Mouse (Mus musculus): ENCODE data around the gene Rtn4. TPM values are rescaled to one million over a fixed set of nuclear protein-coding genes. Genes with fewer than 3 reads are reported as not detected.
"Not testable (repeated sequence)": the region's sequence is repeated elsewhere in the genome, so short reads cannot be mapped to it uniquely, and the experiment has no call there.

Gene Rtn4
- 66.5 and 67.1 TPM in 2 replicates for polyA plus RNA-seq (2016; fragmentation: Nextera tagmentation; extraction: Ambion mirVana)

DNA sequence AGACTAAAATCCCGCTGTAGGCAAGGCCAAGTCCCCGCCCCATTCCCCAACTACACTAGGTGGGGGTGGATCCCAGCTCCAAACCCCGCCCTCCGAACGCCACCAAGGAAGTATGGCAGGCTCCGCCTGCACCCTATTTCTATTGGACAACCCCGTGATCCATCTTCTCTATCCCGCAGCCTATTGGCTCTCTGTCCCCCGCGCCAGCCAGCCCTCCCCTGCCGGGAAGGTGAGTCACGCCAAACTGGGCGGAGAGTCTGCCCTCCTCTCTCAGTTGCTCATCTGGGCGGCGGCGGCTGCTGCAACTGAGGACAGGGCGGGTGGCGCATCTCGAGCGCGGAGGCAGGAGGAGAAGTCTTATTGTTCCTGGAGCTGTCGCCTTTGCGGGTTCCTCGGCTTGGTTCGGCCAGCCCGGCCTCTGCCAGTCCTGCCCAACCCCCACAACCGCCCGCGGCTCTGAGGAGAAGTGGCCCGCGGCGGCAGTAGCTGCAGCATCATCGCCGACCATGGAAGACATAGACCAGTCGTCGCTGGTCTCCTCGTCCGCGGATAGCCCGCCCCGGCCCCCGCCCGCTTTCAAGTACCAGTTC, at the start of gene Rtn4:
TSS of gene Rtn4 (plus strand) at position 265 of the 590 bp plus-strand sequence.
- peak within 1 kb of the TSS; percentile 99 for H3K27ac ChIP-seq
- H3K4me3 ChIP-seq = peak within 1 kb of the TSS; percentile 97
- no peaks in the 10 kb centered on the region for H3K27me3 ChIP-seq (ENCODE audit: insufficient read depth, poor library complexity, severe bottlenecking)
- peak; percentile 97 for DNase-seq (ENCODE audit: low spot score)
- H3K4me1 ChIP-seq (replicated peaks) = peaks cover 19% of the 10 kb centered on the region
- WGBS = under 1% methylated on average over 43 of the region's 43 CpGs
- H3K36me3 ChIP-seq = peaks cover 18% of the 10 kb centered on the region
- no peaks in the 10 kb centered on the region for H3K9me3 ChIP-seq

DNA sequence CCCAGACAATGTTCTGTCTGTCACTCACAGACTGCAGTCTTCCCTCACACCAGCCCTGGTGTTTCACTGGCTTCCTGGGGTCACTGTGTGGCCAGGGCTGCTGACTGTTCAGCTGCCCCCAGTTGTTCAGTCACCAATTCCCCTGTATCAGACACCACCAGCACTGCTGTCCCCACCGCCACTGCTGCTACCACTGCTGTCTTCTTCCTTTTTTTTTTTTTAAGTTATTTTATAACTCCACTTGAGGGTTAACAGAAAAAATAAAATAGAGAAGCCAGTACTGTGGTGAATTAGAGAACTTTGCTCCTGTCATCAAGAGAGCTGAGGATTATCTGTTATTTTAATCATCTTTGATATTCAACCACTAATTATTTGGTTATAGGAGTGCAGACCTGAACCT, 48.3 kb upstream of the Rtn4 start:
- H3K4me1 ChIP-seq (replicated peaks) = no peaks in the 10 kb centered on the region
- H3K36me3 ChIP-seq = no peaks in the 10 kb centered on the region
- no peaks in the 10 kb centered on the region for H3K27me3 ChIP-seq (ENCODE audit: insufficient read depth, poor library complexity, severe bottlenecking)
- H3K4me3 ChIP-seq = no peak overlapping the region
- DNase-seq (ENCODE audit: low spot score) = no peak
- H3K9me3 ChIP-seq = no peaks in the 10 kb centered on the region
- no peak overlapping the region for H3K27ac ChIP-seq
- WGBS = 80% methylated on average over 1 of the region's 1 CpGs

GRCm38 (mm10) chr11:29645411-29646066, 47.2 kb upstream of the Rtn4 start:
- Histone ChIP-seq H3K27me3 (ENCODE audit: insufficient read depth, poor library complexity, severe bottlenecking) (no peaks in the 10 kb centered on the region), H3K27ac (no peak overlapping the region), H3K9me3 (no peaks in the 10 kb centered on the region), H3K4me3 (no peak overlapping the region), H3K4me1 (replicated peaks) (no peaks in the 10 kb centered on the region), H3K36me3 (no peaks in the 10 kb centered on the region)
- WGBS = 84% methylated on average over 5 of the region's 5 CpGs
- no peak for DNase-seq (ENCODE audit: low spot score)

- Histone ChIP-seq H3K4me3 (no peak overlapping the region), H3K4me1 (replicated peaks) (no peaks in the 10 kb centered on the region), H3K36me3 (no peaks in the 10 kb centered on the region), H3K27ac (no peak overlapping the region), H3K9me3 (no peaks in the 10 kb centered on the region), H3K27me3 (ENCODE audit: insufficient read depth, poor library complexity, severe bottlenecking) (no peaks in the 10 kb centered on the region)
- WGBS = 68% methylated on average over 6 of the region's 6 CpGs
- DNase-seq (ENCODE audit: low spot score) = no peak
Observed at GRCm38 (mm10) chr11:29647568-29648319, 45.0 kb upstream of the Rtn4 start.

GRCm38 (mm10) chr11:29655381-29655780, 37.4 kb upstream of the Rtn4 start:
- not testable (repeated sequence) for H3K36me3 ChIP-seq; H3K27ac ChIP-seq; H3K9me3 ChIP-seq; H3K4me1 ChIP-seq (replicated peaks); H3K27me3 ChIP-seq (ENCODE audit: insufficient read depth, poor library complexity, severe bottlenecking); H3K4me3 ChIP-seq; DNase-seq (ENCODE audit: low spot score)
- 92% methylated on average over 3 of the region's 3 CpGs for WGBS

DNA sequence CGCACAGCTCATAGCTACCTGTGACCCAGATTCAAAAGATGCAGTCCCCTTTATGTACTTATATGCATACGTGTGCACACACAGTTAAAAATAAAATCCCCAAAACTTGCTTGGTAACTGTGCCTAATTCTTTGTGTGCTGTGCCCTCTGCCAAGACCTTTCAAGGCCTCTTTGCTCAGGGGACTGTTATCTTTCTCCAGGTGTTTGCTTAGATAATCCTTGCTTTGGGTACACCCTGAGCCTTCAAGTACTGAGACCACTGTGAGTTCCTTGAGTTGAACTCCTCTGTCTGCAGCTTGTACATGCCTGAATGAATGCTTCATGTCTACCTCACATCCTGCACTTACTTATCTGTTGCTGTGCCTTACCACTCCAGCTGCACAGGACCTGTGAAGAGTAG, 32.0 kb upstream of the Rtn4 start:
- Histone ChIP-seq H3K9me3 (peaks cover 3% of the 10 kb centered on the region; the same call in 1 of the 2 replicates), H3K4me1 (replicated peaks) (no peaks in the 10 kb centered on the region), H3K27me3 (ENCODE audit: insufficient read depth, poor library complexity, severe bottlenecking) (no peaks in the 10 kb centered on the region), H3K36me3 (no peaks in the 10 kb centered on the region), H3K27ac (no peak overlapping the region), H3K4me3 (no peak overlapping the region)
- DNase-seq (ENCODE audit: low spot score) = no peak
- WGBS = 89% methylated on average over 2 of the region's 2 CpGs

DNA sequence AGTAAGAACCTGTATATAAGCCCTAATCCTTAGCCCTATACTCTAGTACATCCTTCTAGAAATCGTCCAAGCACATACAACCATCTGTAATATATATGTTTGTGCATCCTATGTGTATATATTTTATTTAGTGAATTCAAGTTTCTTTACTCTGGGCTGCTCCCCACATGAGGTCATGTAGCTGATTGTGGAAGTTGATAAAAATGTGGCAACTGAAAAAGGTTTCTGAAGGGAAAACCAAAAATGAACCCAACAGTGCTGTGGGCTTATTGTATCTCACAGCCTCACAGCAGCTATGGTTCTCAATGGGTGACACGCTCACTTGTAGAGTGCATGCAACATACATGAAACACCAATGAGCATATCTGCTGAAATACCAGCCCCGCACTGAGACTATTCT, 25.1 kb upstream of the Rtn4 start:
- DNase-seq (ENCODE audit: low spot score) = no peak
- 93% methylated on average over 3 of the region's 3 CpGs for WGBS

GRCm38 (mm10) chr11:29669706-29670105, 23.0 kb upstream of the Rtn4 start:
- Histone ChIP-seq H3K4me3 (no peak overlapping the region), H3K4me1 (replicated peaks) (no peaks in the 10 kb centered on the region), H3K9me3 (no peaks in the 10 kb centered on the region), H3K27me3 (ENCODE audit: insufficient read depth, poor library complexity, severe bottlenecking) (no peaks in the 10 kb centered on the region), H3K27ac (no peak overlapping the region), H3K36me3 (no peaks in the 10 kb centered on the region)
- WGBS = 76% methylated on average over 4 of the region's 4 CpGs
- DNase-seq (ENCODE audit: low spot score) = no peak

More for the DNA sequence above, 25.1 kb upstream of the Rtn4 start:
- no peaks in the 10 kb centered on the region for H3K27me3 ChIP-seq (ENCODE audit: insufficient read depth, poor library complexity, severe bottlenecking)
- no peaks in the 10 kb centered on the region for H3K9me3 ChIP-seq
- no peaks in the 10 kb centered on the region for H3K36me3 ChIP-seq
- H3K27ac ChIP-seq = no peak overlapping the region
- H3K4me3 ChIP-seq = no peak overlapping the region
- H3K4me1 ChIP-seq (replicated peaks) = no peaks in the 10 kb centered on the region

DNA sequence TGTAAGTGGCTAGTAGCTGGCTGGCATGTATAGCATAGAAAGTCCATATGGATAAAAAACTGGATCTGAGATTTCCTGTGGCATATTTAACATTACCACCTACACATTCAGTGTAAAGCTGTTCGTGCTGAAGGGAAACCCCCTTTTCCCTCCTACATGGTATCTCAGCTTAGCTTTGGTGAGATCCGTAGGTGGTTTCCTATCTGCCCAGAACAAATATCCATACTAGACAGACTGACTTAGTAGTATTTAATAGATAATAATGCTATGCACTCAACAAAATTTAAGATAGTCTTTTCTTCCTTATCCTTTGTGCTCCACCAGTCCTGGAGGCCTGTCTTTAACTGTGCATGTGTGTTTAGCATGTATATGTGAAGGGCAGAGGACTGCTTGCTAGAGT, 19.4 kb upstream of the Rtn4 start:
- H3K4me3 ChIP-seq = no peak overlapping the region
- DNase-seq (ENCODE audit: low spot score) = no peak

GRCm38 (mm10) chr11:29676718-29677117, 16.0 kb upstream of the Rtn4 start:
- H3K27ac ChIP-seq = no peak overlapping the region
- H3K9me3 ChIP-seq = no peaks in the 10 kb centered on the region
- no peaks in the 10 kb centered on the region for H3K36me3 ChIP-seq
- no peak overlapping the region for H3K4me3 ChIP-seq
- WGBS = 93% methylated on average over 4 of the region's 4 CpGs
- H3K27me3 ChIP-seq (ENCODE audit: insufficient read depth, poor library complexity, severe bottlenecking) = no peaks in the 10 kb centered on the region
- DNase-seq (ENCODE audit: low spot score) = no peak
- no peaks in the 10 kb centered on the region for H3K4me1 ChIP-seq (replicated peaks)

More for the DNA sequence above, 19.4 kb upstream of the Rtn4 start:
- WGBS = 91% methylated on average over 2 of the region's 2 CpGs
- no peaks in the 10 kb centered on the region for H3K4me1 ChIP-seq (replicated peaks)
- no peaks in the 10 kb centered on the region for H3K9me3 ChIP-seq
- no peaks in the 10 kb centered on the region for H3K36me3 ChIP-seq
- no peaks in the 10 kb centered on the region for H3K27me3 ChIP-seq (ENCODE audit: insufficient read depth, poor library complexity, severe bottlenecking)
- H3K27ac ChIP-seq = no peak overlapping the region

DNA sequence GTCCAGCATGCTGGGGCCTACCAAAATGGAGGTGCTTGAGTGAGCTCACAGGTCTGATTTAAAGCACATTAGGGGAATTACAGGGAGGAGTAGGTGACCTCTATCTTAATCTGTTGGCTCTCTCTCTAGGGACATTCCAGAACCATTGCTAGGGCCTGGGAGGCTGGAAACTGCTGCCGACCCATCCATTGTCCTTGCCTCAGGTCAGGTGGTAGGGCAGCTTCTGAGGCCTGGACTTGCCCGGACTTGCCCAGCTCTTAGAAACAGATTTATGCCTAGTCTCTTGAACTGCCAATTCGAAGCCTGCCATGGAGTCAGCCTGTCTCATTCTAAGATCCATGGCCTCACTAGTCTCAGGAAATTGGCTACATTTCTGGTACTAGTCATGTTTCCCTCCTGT, 12.8 kb upstream of the Rtn4 start:
- Histone ChIP-seq H3K27me3 (ENCODE audit: insufficient read depth, poor library complexity, severe bottlenecking) (no peaks in the 10 kb centered on the region), H3K4me1 (replicated peaks) (no peaks in the 10 kb centered on the region), H3K36me3 (no peaks in the 10 kb centered on the region), H3K9me3 (no peaks in the 10 kb centered on the region), H3K4me3 (no peak overlapping the region), H3K27ac (no peak overlapping the region)
- DNase-seq (ENCODE audit: low spot score) = no peak
- 84% methylated on average over 3 of the region's 3 CpGs for WGBS

- H3K4me3 ChIP-seq = no peak overlapping the region
- no peak overlapping the region for H3K27ac ChIP-seq
- no peaks in the 10 kb centered on the region for H3K9me3 ChIP-seq
- no peaks in the 10 kb centered on the region for H3K4me1 ChIP-seq (replicated peaks)
- H3K36me3 ChIP-seq = no peaks in the 10 kb centered on the region
- H3K27me3 ChIP-seq (ENCODE audit: insufficient read depth, poor library complexity, severe bottlenecking) = no peaks in the 10 kb centered on the region
- WGBS = 83% methylated on average over 3 of the region's 3 CpGs
- DNase-seq (ENCODE audit: low spot score) = no peak
Observed at GRCm38 (mm10) chr11:29680771-29681170, 12.0 kb upstream of the Rtn4 start.

DNA sequence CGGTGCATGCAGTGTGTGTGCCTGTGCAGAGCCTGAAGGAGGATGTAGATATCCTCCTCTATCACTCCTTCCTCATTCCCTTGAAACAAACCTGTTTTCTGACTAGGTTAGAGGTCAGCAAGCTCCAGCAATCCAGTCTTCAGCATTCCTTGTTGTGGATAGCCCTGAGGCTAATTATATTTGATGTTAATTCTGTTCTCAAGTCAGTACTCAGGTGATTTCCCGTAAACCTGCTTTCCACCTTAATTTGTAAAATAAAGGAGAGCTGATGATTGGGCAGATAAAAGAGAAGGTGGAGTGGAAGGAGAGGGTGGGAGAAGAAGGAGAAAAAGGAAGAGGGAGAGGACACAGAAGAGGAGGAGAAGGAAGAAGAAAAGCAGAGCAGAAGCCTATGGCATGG, 8.5 kb upstream of the Rtn4 start:
- H3K4me3 ChIP-seq = no peak overlapping the region
- H3K36me3 ChIP-seq = no peaks in the 10 kb centered on the region
- H3K27me3 ChIP-seq (ENCODE audit: insufficient read depth, poor library complexity, severe bottlenecking) = no peaks in the 10 kb centered on the region
- no peak overlapping the region for H3K27ac ChIP-seq
- no peaks in the 10 kb centered on the region for H3K9me3 ChIP-seq
- 76% methylated on average over 2 of the region's 2 CpGs for WGBS
- H3K4me1 ChIP-seq (replicated peaks) = no peaks in the 10 kb centered on the region
- DNase-seq (ENCODE audit: low spot score) = no peak
